Mouse (Mus musculus): ENCODE data around the gene Socs2. TPM values are rescaled to one million over a fixed set of nuclear protein-coding genes. Genes with fewer than 3 reads are reported as not detected.

The Socs2 gene
- total and polyA plus RNA-seq, 2 experiments from 2014 or later = 80.7 to 154 TPM

DNA sequence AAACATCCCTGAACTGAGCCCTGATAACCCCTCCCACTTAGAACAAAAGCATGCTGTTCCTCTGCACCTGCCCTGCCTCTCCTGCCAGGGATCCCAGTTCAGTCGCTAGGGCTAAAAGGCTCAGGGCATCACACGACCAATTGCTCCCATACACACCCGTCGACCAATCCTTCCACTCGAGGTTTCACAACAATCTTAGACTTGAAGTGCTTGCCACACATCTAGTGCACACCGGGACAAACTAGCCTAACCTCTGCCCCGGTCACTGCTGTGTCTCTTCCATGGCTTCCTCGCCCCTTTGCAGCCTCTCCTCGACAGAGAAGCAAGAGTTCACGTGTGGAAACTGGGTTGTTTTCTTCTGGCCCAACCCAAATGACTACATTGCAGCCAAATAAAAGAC is 3.3 kb upstream of the Socs2 start:
- Histone ChIP-seq H3K4me3 (ENCODE audit: low read depth, low read length) (no peak overlapping the region), H3K4me2 (ENCODE audit: low read depth) (no peak overlapping the region), H3K27ac (ENCODE audit: low read depth, low read length) (no peak overlapping the region), H3K9me3 (ENCODE audit: low read length) (no peaks in the 10 kb centered on the region), H3K4me1 (ENCODE audit: insufficient read depth) (0 out of 2 replicates have a peak, but pooled peaks cover 7% of the 10 kb centered on the region), H3K27me3 (ENCODE audit: insufficient read depth, low read length) (no peaks in the 10 kb centered on the region), H3K9ac (no peak overlapping the region), H3K36me3 (ENCODE audit: insufficient read depth) (no peaks in the 10 kb centered on the region)
- 68% methylated on average over 10 of the region's 10 CpGs for WGBS
- DNase-seq (no peak), ATAC-seq (no peak)
- TF ChIP-seq CTCF (IDR thresholded peaks at IDR 0.05; ENCODE audit: low read depth) = no peak

- Histone ChIP-seq H3K27ac (ENCODE audit: low read depth, low read length) (no peak overlapping the region), H3K4me2 (ENCODE audit: low read depth) (no peak overlapping the region), H3K4me1 (ENCODE audit: insufficient read depth) (0 out of 2 replicates have a peak, but pooled peaks cover 7% of the 10 kb centered on the region), H3K4me3 (ENCODE audit: low read depth, low read length) (no peak overlapping the region), H3K9ac (no peak overlapping the region), H3K27me3 (ENCODE audit: insufficient read depth, low read length) (no peaks in the 10 kb centered on the region), H3K9me3 (ENCODE audit: low read length) (no peaks in the 10 kb centered on the region), H3K36me3 (ENCODE audit: insufficient read depth) (no peaks in the 10 kb centered on the region)
- ATAC-seq (no peak), DNase-seq (no peak)
- 90% methylated on average over 3 of the region's 3 CpGs for WGBS
- TF ChIP-seq CTCF (IDR thresholded peaks at IDR 0.05; ENCODE audit: low read depth) = no peak
These were observed 2.7 kb upstream of the Socs2 start for GRCm38 (mm10) chr10:95419726-95420125.

- no peak for TF ChIP-seq CTCF (IDR thresholded peaks at IDR 0.05; ENCODE audit: low read depth)
- Histone ChIP-seq H3K27me3 (ENCODE audit: insufficient read depth, low read length) (no peaks in the 10 kb centered on the region), H3K4me1 (ENCODE audit: insufficient read depth) (0 out of 2 replicates have a peak, but pooled peaks cover 7% of the 10 kb centered on the region), H3K4me2 (ENCODE audit: low read depth) (no peak overlapping the region), H3K9ac (no peak overlapping the region), H3K36me3 (ENCODE audit: insufficient read depth) (no peaks in the 10 kb centered on the region), H3K9me3 (ENCODE audit: low read length) (no peaks in the 10 kb centered on the region), H3K4me3 (ENCODE audit: low read depth, low read length) (no peak overlapping the region), H3K27ac (ENCODE audit: low read depth, low read length) (no peak overlapping the region)
- WGBS = 64% methylated on average over 6 of the region's 6 CpGs
- DNase-seq = no peak
- no peak for ATAC-seq
These were observed 1.7 kb upstream of the Socs2 start for GRCm38 (mm10) chr10:95418631-95419030.

- under 1% methylated on average over 25 of the region's 25 CpGs for WGBS
- Histone ChIP-seq H3K27me3 (ENCODE audit: insufficient read depth, low read length) (no peaks in the 10 kb centered on the region), H3K9ac (peak overlapping the region; percentile 89), H3K36me3 (ENCODE audit: insufficient read depth) (no peaks in the 10 kb centered on the region), H3K4me1 (ENCODE audit: insufficient read depth) (0 out of 2 replicates have a peak, but pooled peaks cover 7% of the 10 kb centered on the region), H3K27ac (ENCODE audit: low read depth, low read length) (peak overlapping the region; percentile 71), H3K4me3 (ENCODE audit: low read depth, low read length) (peak overlapping the region; percentile 85), H3K9me3 (ENCODE audit: low read length) (no peaks in the 10 kb centered on the region), H3K4me2 (ENCODE audit: low read depth) (peak overlapping the region; percentile 95)
- peak; percentile 73 for TF ChIP-seq CTCF (IDR thresholded peaks at IDR 0.05; ENCODE audit: low read depth)
- peak; percentile 67 for DNase-seq
- ATAC-seq = no peak
These were observed 686 bp upstream of the Socs2 start for GRCm38 (mm10) chr10:95417496-95418236.

DNA sequence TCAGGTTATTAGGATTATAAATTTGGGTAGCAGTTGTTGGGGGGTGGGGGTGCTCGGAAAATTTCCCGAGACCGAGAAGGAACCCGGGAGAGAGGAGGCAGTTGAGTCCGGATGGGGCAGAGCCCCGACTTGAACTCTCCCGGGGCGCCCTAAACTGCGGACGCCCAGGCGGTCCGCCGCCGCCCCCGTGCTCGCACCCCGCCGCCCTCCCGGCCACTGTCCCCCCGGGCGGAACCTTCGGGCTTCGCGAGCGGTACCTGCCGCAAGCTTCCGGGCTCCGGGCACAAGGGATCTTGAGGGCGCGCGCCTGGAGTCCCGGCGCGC is 657 bp downstream of the Socs2 start:
- Histone ChIP-seq H3K9ac (peak overlapping the region; percentile 89), H3K9me3 (ENCODE audit: low read length) (no peaks in the 10 kb centered on the region), H3K27me3 (ENCODE audit: insufficient read depth, low read length) (no peaks in the 10 kb centered on the region), H3K36me3 (ENCODE audit: insufficient read depth) (no peaks in the 10 kb centered on the region; the same call in 1 of the 2 replicates), H3K4me1 (ENCODE audit: insufficient read depth) (0 out of 2 replicates have a peak, but pooled peaks cover 7% of the 10 kb centered on the region), H3K27ac (ENCODE audit: low read depth, low read length) (peak overlapping the region; percentile 89), H3K4me3 (ENCODE audit: low read depth, low read length) (peak overlapping the region; percentile 85), H3K4me2 (ENCODE audit: low read depth) (peak overlapping the region; percentile 95)
- peak; percentile 12; the same call in 1 of the 2 replicates for ATAC-seq
- 2% methylated on average over 31 of the region's 34 CpGs for WGBS
- DNase-seq = no peak
- TF ChIP-seq CTCF (IDR thresholded peaks at IDR 0.05; ENCODE audit: low read depth) = no peak

GRCm38 (mm10) chr10:95415533-95416360 is 1.2 kb downstream of the Socs2 start:
- Histone ChIP-seq H3K4me3 (ENCODE audit: low read depth, low read length) (peak overlapping the region; percentile 85), H3K4me1 (ENCODE audit: insufficient read depth) (0 out of 2 replicates have a peak, but pooled peaks cover 7% of the 10 kb centered on the region), H3K4me2 (ENCODE audit: low read depth) (peak overlapping the region; percentile 95), H3K9ac (peak overlapping the region; percentile 89), H3K27me3 (ENCODE audit: insufficient read depth, low read length) (no peaks in the 10 kb centered on the region), H3K27ac (ENCODE audit: low read depth, low read length) (peak overlapping the region; percentile 89), H3K36me3 (ENCODE audit: insufficient read depth) (peaks cover 2% of the 10 kb centered on the region), H3K9me3 (ENCODE audit: low read length) (no peaks in the 10 kb centered on the region)
- WGBS = 1% methylated on average over 59 of the region's 65 CpGs
- ATAC-seq (peak; percentile 57), DNase-seq (peak; percentile 75)
- TF ChIP-seq CTCF (IDR thresholded peaks at IDR 0.05; ENCODE audit: low read depth) = peak; percentile 48

GRCm38 (mm10) chr10:95415159-95415532 is 1.8 kb downstream of the Socs2 start:
- Histone ChIP-seq H3K36me3 (ENCODE audit: insufficient read depth) (peaks cover 8% of the 10 kb centered on the region), H3K9ac (peak overlapping the region; percentile 89), H3K4me2 (ENCODE audit: low read depth) (peak overlapping the region; percentile 95), H3K4me1 (ENCODE audit: insufficient read depth) (0 out of 2 replicates have a peak, but pooled peaks cover 7% of the 10 kb centered on the region), H3K27ac (ENCODE audit: low read depth, low read length) (peak overlapping the region; percentile 89), H3K27me3 (ENCODE audit: insufficient read depth, low read length) (no peaks in the 10 kb centered on the region), H3K9me3 (ENCODE audit: low read length) (no peaks in the 10 kb centered on the region), H3K4me3 (ENCODE audit: low read depth, low read length) (peak overlapping the region; percentile 85)
- DNase-seq (no peak), ATAC-seq (no peak)
- TF ChIP-seq CTCF (IDR thresholded peaks at IDR 0.05; ENCODE audit: low read depth) = no peak
- WGBS = 2% methylated on average over 15 of the region's 15 CpGs
